27 mouse cellular contexts compared by ENCODE assay signal in the genomic region with DNA sequence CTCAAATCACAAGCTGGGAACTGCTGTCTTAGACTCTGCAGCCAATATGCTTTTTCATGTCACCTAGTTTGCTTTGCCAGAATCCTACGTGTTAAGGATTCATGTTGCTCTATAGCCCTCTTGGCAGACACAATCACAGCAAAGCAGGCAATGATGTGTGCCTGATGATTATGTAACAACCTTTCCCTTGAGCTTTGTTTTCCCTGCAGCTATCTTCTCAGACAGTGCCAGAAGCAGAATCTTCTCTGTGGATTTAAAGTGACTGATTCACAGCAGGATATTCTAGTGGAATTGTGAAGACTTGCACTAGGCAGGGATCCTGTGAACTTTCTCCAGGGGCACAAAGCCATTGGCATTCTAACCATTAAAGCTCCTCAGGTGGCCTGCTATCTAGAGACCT.
DNase-seq lines count a peak whose midpoint lies in the region; ATAC-seq and TF ChIP-seq lines count a peak whose summit lies in the region.
"Had no signal": no experiment of that assay in that cellular context is flagged by ENCODE, and none has a peak within 500 bp of the region (broad histone marks: within the 10 kb centered on the region; RNA-seq: fewer than 3 reads in every experiment).

No protein-coding gene starts in this region.

- peak; percentile 3 for DNase-seq in hindbrain, postnatal 0 days (ENCODE audit: low spot score)
- DNase-seq in right cerebral cortex, adult 18-20 months, result peak; percentile 1
- DNase-seq in right cerebral cortex, postnatal 14 days, result no peak
- DNase-seq in telencephalon, adult 2 months (ENCODE audit: low read depth, low spot score), result peak; percentile 6
- no peak for DNase-seq in stomach, postnatal 0 days (ENCODE audit: low spot score)
- DNase-seq: B cell, adult 2 months; cerebellum, adult 11 months; cerebellum, adult 9-10 months; cerebellum, postnatal 36 days; gastrocnemius, postnatal 25 days; heart, adult 18-20 months; heart, postnatal 4 days; kidney, adult 11 months; kidney, postnatal 14 days; liver, embryonic 13.5 days; lung, adult 18-20 months; lung, postnatal 10 days had no signal

- ATAC-seq in forebrain, embryonic 16.5 days, result 0 out of 2 replicates have a peak, but pooled peaks have one; percentile 31
- ATAC-seq in forebrain, embryonic 12.5 days (ENCODE audit: low FRiP score), result no peak
- no peak for ATAC-seq in hindbrain, postnatal 0 days
- ATAC-seq in hindbrain, embryonic 16.5 days, result no peak
- no peak for ATAC-seq in stomach, postnatal 0 days (ENCODE audit: low FRiP score, low TSS enrichment)
- ATAC-seq: inflammation-experienced regulatory T-cells, adult 6 months; midbrain, embryonic 15.5 days had no signal

- no peaks in the 10 kb centered on the region for H3K36me3 ChIP-seq in forebrain, embryonic 16.5 days (ENCODE audit: control insufficient read depth, insufficient read depth)
- H3K36me3 ChIP-seq in forebrain, embryonic 12.5 days (replicated peaks), result no peaks in the 10 kb centered on the region
- no peaks in the 10 kb centered on the region for H3K36me3 ChIP-seq in hindbrain, postnatal 0 days (ENCODE audit: insufficient read depth, low read length)
- no peaks in the 10 kb centered on the region for H3K36me3 ChIP-seq in hindbrain, embryonic 16.5 days (ENCODE audit: control insufficient read depth, insufficient read depth, low read length)
- H3K36me3 ChIP-seq in stomach, postnatal 0 days (ENCODE audit: control insufficient read depth, insufficient read depth, low read length), result no peaks in the 10 kb centered on the region
- H3K36me3 ChIP-seq: embryonic facial prominence, embryonic 12.5 days; heart, embryonic 12.5 days; hindbrain, embryonic 13.5 days; limb, embryonic 13.5 days; liver, embryonic 13.5 days; midbrain, embryonic 15.5 days had no signal

- no peak overlapping the region for H3K4me3 ChIP-seq in forebrain, embryonic 16.5 days (replicated peaks; ENCODE audit: low read length)
- no peak overlapping the region for H3K4me3 ChIP-seq in forebrain, embryonic 12.5 days (replicated peaks)
- H3K4me3 ChIP-seq in hindbrain, postnatal 0 days (ENCODE audit: low read length), result no peak overlapping the region
- no peak overlapping the region for H3K4me3 ChIP-seq in hindbrain, embryonic 16.5 days (ENCODE audit: low read length)
- no peak overlapping the region for H3K4me3 ChIP-seq in stomach, postnatal 0 days (ENCODE audit: low read depth, low read length)
- H3K4me3 ChIP-seq: embryonic facial prominence, embryonic 12.5 days; heart, embryonic 12.5 days; hindbrain, embryonic 13.5 days; left cerebral cortex, adult 2 months; limb, embryonic 13.5 days; liver, embryonic 13.5 days; midbrain, embryonic 15.5 days had no signal

- H3K9ac ChIP-seq in forebrain, embryonic 16.5 days (replicated peaks; ENCODE audit: low read depth, low read length), result no peak overlapping the region
- no peak overlapping the region for H3K9ac ChIP-seq in forebrain, embryonic 12.5 days
- H3K9ac ChIP-seq in hindbrain, postnatal 0 days (replicated peaks; ENCODE audit: low read length), result no peak overlapping the region
- H3K9ac ChIP-seq in hindbrain, embryonic 16.5 days (ENCODE audit: low read depth, low read length), result no peak overlapping the region
- no peak overlapping the region for H3K9ac ChIP-seq in stomach, postnatal 0 days (ENCODE audit: low read length)
- H3K9ac ChIP-seq: embryonic facial prominence, embryonic 12.5 days; heart, embryonic 12.5 days; hindbrain, embryonic 13.5 days; limb, embryonic 13.5 days; liver, embryonic 13.5 days; midbrain, embryonic 15.5 days had no signal

- TF ChIP-seq CTCF in hindbrain, postnatal 0 days (IDR thresholded peaks at IDR 0.05; ENCODE audit: low read depth), result no peak
- TF ChIP-seq CTCF in stomach, postnatal 0 days (IDR thresholded peaks at IDR 0.05; ENCODE audit: low read depth), result no peak

- 45% methylated on average over 1 of the region's 1 CpGs for WGBS in forebrain, embryonic 16.5 days
- 88% methylated on average over 1 of the region's 1 CpGs for WGBS in forebrain, embryonic 12.5 days
- 31% methylated on average over 1 of the region's 1 CpGs for WGBS in hindbrain, postnatal 0 days
- 35% methylated on average over 1 of the region's 1 CpGs for WGBS in hindbrain, embryonic 16.5 days
- WGBS in stomach, postnatal 0 days, result 58% methylated on average over 1 of the region's 1 CpGs

- H3K27me3 ChIP-seq in forebrain, embryonic 16.5 days (replicated peaks; ENCODE audit: control insufficient read depth, insufficient read depth, low read length), result no peaks in the 10 kb centered on the region
- no peaks in the 10 kb centered on the region for H3K27me3 ChIP-seq in forebrain, embryonic 12.5 days
- no peaks in the 10 kb centered on the region for H3K27me3 ChIP-seq in hindbrain, postnatal 0 days (ENCODE audit: insufficient read depth, low read length)
- H3K27me3 ChIP-seq in hindbrain, embryonic 16.5 days (replicated peaks; ENCODE audit: control insufficient read depth, insufficient read depth, low read length), result no peaks in the 10 kb centered on the region
- H3K27me3 ChIP-seq in stomach, postnatal 0 days (ENCODE audit: control insufficient read depth, insufficient read depth, low read length), result no peaks in the 10 kb centered on the region
- H3K27me3 ChIP-seq: embryonic facial prominence, embryonic 12.5 days; heart, embryonic 12.5 days; hindbrain, embryonic 13.5 days; limb, embryonic 13.5 days; liver, embryonic 13.5 days; midbrain, embryonic 15.5 days had no signal

- no peaks in the 10 kb centered on the region for H3K4me1 ChIP-seq in forebrain, embryonic 16.5 days (replicated peaks; ENCODE audit: control insufficient read depth, insufficient read depth, low read length)
- no peaks in the 10 kb centered on the region for H3K4me1 ChIP-seq in forebrain, embryonic 12.5 days
- no peaks in the 10 kb centered on the region for H3K4me1 ChIP-seq in hindbrain, postnatal 0 days (ENCODE audit: insufficient read depth, low read length)
- no peaks in the 10 kb centered on the region for H3K4me1 ChIP-seq in hindbrain, embryonic 16.5 days (ENCODE audit: control insufficient read depth, insufficient read depth, low read depth, low read length)
- no peaks in the 10 kb centered on the region for H3K4me1 ChIP-seq in stomach, postnatal 0 days (replicated peaks; ENCODE audit: control insufficient read depth, insufficient read depth)
- H3K4me1 ChIP-seq: embryonic facial prominence, embryonic 12.5 days; heart, embryonic 12.5 days; limb, embryonic 13.5 days; liver, embryonic 13.5 days; midbrain, embryonic 15.5 days had no signal

- no peaks in the 10 kb centered on the region for H3K9me3 ChIP-seq in forebrain, embryonic 16.5 days (ENCODE audit: control insufficient read depth, low read length)
- no peaks in the 10 kb centered on the region for H3K9me3 ChIP-seq in forebrain, embryonic 12.5 days
- H3K9me3 ChIP-seq in hindbrain, postnatal 0 days (ENCODE audit: low read length), result no peaks in the 10 kb centered on the region
- no peaks in the 10 kb centered on the region for H3K9me3 ChIP-seq in hindbrain, embryonic 16.5 days (ENCODE audit: control insufficient read depth, low read length)
- H3K9me3 ChIP-seq in stomach, postnatal 0 days (ENCODE audit: control insufficient read depth, low read length), result no peaks in the 10 kb centered on the region
- H3K9me3 ChIP-seq: embryonic facial prominence, embryonic 12.5 days; heart, embryonic 12.5 days; hindbrain, embryonic 13.5 days; limb, embryonic 13.5 days; liver, embryonic 13.5 days; midbrain, embryonic 15.5 days had no signal

- no peak overlapping the region for H3K27ac ChIP-seq in forebrain, embryonic 16.5 days (ENCODE audit: low read length)
- no peak overlapping the region for H3K27ac ChIP-seq in forebrain, embryonic 12.5 days
- no peak overlapping the region for H3K27ac ChIP-seq in hindbrain, postnatal 0 days
- H3K27ac ChIP-seq in hindbrain, embryonic 16.5 days (ENCODE audit: low read depth, low read length), result no peak overlapping the region
- no peak overlapping the region for H3K27ac ChIP-seq in stomach, postnatal 0 days (replicated peaks)
- H3K27ac ChIP-seq: embryonic facial prominence, embryonic 12.5 days; hindbrain, embryonic 13.5 days; left cerebral cortex, adult 2 months; limb, embryonic 13.5 days; liver, embryonic 13.5 days; midbrain, embryonic 15.5 days had no signal

- no peak for TF ChIP-seq EP300 in stomach, postnatal 0 days (optimal IDR thresholded peaks at IDR 0.05)

- no peak overlapping the region for H3K4me2 ChIP-seq in forebrain, embryonic 16.5 days (ENCODE audit: low read length)
- no peak overlapping the region for H3K4me2 ChIP-seq in forebrain, embryonic 12.5 days
- H3K4me2 ChIP-seq in hindbrain, postnatal 0 days (ENCODE audit: low read depth, low read length), result no peak overlapping the region
- no peak overlapping the region for H3K4me2 ChIP-seq in hindbrain, embryonic 16.5 days (ENCODE audit: low read length)
- no peak overlapping the region for H3K4me2 ChIP-seq in stomach, postnatal 0 days (replicated peaks; ENCODE audit: low read depth)
- H3K4me2 ChIP-seq: embryonic facial prominence, embryonic 12.5 days; heart, embryonic 12.5 days; hindbrain, embryonic 13.5 days; limb, embryonic 13.5 days; liver, embryonic 13.5 days; midbrain, embryonic 15.5 days had no signal

Comparison
In these comparisons a context has a peak if more than half of its experiments do, and no peak if none do; other contexts are left out.
1. DNase-seq: peak in hindbrain, postnatal 0 days (single experiment), right cerebral cortex, adult 18-20 months (single experiment) and telencephalon, adult 2 months (single experiment); none in right cerebral cortex, postnatal 14 days (single experiment) and stomach, postnatal 0 days (single experiment).